Mouse (Mus musculus): ENCODE results near the gene Spata21. TPM values are rescaled to one million over a fixed set of nuclear protein-coding genes. Genes with fewer than 3 reads are reported as not detected.

Spata21 gene
- polyA plus RNA-seq, 1 experiment from 2014 or later, result not detected

DNA sequence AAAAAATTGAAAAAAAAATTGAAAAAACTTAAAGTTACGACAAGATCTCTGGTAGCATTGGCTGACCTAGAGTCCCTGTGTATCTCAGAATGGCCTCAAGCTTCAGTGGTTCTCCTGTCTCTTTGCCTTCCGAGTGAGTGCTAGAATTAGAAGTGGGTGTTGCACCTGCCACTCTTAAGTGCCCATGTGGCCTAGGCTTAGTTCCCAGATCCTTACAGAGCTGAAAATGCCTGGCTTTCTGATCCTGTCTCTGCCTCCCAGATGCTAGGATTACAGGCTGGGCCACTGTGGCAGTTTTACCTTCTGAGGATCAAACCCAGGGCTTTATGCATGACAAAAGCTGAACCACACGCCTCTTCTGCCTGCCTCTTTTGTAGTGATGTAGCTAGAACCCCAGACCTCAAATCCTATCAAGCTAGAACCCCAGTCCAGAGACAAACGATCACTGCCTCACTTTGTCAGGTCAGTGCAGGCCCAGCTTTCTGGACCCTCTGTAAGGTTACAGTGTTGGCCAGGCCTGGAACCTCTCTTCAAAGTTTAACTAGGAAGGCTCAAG is 24.0 kb upstream of the Spata21 start:
- 86% methylated on average over 4 of the region's 4 CpGs for WGBS
- DNase-seq (ENCODE audit: low spot score), result no peak

DNA sequence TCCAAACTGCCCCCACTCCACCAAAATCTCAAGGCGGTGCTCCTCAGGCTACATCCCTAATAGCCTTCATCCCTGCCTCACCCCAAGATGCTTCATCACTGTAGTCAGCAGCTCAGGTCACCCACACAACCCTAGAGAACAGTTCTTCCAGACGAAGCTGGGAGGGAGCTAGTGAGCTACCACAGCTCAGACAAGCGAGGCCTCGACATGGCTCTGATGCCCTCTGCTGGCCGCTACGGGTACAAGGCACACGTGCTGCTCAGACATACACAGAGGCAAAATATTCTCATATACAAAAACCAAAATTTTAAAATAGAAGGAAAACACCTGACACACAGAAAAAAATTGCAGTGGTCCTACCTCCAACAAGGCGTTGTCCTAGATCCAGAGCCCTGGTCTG is 23.0 kb upstream of the Spata21 start:
- Histone ChIP-seq H3K27ac (no peak overlapping the region), H3K27me3 (ENCODE audit: insufficient read depth, poor library complexity, severe bottlenecking) (no peaks in the 10 kb centered on the region), H3K4me1 (replicated peaks) (peaks cover 14% of the 10 kb centered on the region), H3K4me3 (no peak overlapping the region), H3K9me3 (no peaks in the 10 kb centered on the region), H3K36me3 (peaks cover 47% of the 10 kb centered on the region)
- whole genome bisulfite sequencing, result 5% methylated on average over 8 of the region's 8 CpGs
- peak; percentile 83 for DNase-seq (ENCODE audit: low spot score)

More for the DNA sequence above, 24.0 kb upstream of the Spata21 start:
- Histone ChIP-seq H3K27ac (no peak overlapping the region), H3K36me3 (peaks cover 37% of the 10 kb centered on the region), H3K4me3 (no peak overlapping the region), H3K27me3 (ENCODE audit: insufficient read depth, poor library complexity, severe bottlenecking) (no peaks in the 10 kb centered on the region), H3K4me1 (replicated peaks) (peaks cover 23% of the 10 kb centered on the region), H3K9me3 (no peaks in the 10 kb centered on the region)

DNA sequence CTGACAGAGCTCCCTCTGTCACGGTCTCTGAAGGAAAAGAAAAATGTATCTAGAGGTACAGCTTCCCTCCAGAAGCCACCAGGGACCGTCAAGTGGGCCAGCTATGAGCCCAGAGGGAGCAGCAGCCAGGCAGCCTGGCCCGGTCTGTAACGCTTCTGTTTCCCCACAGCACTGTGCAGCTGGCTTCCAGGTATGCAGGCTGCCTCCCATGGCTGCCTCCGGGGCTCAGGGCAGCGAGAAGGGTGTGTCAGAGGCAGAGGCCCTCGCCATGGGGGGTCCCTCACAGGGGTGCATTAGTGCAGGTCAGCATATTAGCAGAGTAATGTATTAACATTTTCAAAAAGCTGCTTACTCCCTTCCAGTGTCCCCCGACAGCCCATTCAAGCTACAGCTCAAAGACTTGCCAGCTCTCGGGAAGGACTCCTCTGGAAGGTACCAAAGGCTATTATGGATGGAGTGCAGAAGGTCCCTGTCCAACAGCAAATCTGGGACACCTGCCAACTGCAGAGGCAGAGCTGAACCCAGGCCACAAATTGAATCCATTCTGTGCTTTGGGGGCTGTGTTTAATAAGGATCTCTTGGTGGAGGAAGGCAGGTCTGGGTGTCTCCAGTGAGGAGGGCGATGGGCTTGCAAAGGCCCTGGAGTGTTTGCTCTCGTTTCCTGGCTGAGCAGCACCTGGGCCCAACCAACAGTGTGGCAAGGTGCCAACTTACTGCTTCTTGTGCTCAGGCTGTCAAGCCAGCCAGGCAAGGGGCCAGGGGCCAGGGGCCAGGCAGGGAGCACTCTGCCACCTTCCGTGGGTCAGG is 21.2 kb upstream of the Spata21 start:
- Histone ChIP-seq H3K27ac (no peak overlapping the region), H3K36me3 (peaks cover 65% of the 10 kb centered on the region), H3K9me3 (no peaks in the 10 kb centered on the region), H3K4me3 (no peak overlapping the region), H3K27me3 (ENCODE audit: insufficient read depth, poor library complexity, severe bottlenecking) (no peaks in the 10 kb centered on the region), H3K4me1 (replicated peaks) (no peaks in the 10 kb centered on the region)
- 87% methylated on average over 12 of the region's 12 CpGs for WGBS
- no peak for DNase-seq (ENCODE audit: low spot score)

DNA sequence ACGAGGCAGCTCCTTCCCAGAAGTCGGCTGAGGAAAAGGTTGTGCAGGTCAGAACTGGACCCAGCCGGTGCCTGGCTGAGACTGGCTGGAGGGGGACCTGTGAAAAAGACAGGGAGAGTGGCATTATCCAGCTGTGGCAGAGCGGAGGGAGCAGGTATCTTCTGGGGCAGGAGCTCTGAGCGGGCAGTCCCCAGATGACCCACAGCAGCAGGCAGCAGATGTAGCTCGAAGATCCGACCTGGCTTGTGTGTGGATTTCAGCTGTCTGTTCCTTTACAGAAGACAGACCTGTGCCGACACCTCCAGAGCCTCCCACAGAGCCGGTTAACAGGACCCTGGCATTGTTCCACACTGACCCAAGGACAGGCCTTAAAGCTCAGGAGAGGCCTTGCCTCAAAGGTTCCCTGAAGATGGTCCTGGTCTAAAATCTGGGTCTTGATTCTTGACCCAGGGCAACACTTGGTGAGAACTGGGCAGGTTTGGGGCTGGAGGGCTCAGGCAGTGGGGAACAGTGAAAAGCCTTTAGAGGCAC is 20.6 kb upstream of the Spata21 start:
- Histone ChIP-seq H3K36me3 (peaks cover 71% of the 10 kb centered on the region), H3K4me3 (no peak overlapping the region), H3K4me1 (replicated peaks) (no peaks in the 10 kb centered on the region), H3K9me3 (no peaks in the 10 kb centered on the region), H3K27me3 (ENCODE audit: insufficient read depth, poor library complexity, severe bottlenecking) (no peaks in the 10 kb centered on the region), H3K27ac (no peak overlapping the region)
- no peak for DNase-seq (ENCODE audit: low spot score)
- WGBS, result 90% methylated on average over 9 of the region's 9 CpGs

DNA sequence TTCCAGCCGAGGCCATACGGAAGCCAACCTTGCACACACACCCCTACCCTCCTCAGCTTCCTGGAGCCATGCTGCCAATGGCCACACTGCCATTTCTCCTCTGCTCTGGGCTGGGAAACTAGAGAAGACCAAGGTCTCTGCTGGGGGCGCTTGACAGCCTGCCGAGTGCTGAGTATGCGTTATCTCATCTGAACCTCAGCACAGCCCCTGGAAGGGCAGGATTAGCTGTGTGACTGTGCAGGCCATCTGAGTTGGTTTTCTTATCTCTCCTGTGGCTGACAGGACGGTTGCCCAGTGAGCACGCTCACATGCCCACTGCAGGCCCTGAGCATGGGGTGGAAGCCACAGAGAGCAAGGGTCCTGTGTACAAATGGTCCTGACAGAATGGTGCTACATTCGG is 19.5 kb upstream of the Spata21 start:
- 93% methylated on average over 8 of the region's 8 CpGs for WGBS
- Histone ChIP-seq H3K4me1 (replicated peaks) (no peaks in the 10 kb centered on the region), H3K36me3 (peaks cover 82% of the 10 kb centered on the region)

DNA sequence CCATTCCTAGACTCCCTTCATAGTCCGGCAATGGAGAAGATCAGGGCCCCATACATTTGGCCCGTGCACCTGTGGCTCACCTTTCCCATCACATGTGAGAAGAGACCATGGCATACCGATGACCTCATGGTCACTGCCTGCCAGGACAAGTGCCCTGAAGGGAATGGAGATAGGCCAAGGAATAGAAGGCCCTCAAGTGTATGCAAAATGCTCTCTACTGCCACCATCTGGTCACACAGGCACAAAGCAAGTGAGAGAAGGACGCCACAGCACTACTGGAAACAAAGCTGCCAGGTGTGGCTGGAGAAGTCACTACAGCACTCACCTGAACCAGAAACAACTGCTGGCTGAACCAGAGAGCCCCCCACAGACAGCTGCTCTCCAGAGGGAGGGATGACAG is 18.4 kb upstream of the Spata21 start:
- Histone ChIP-seq H3K27me3 (ENCODE audit: insufficient read depth, poor library complexity, severe bottlenecking) (no peaks in the 10 kb centered on the region), H3K4me1 (replicated peaks) (no peaks in the 10 kb centered on the region), H3K4me3 (no peak overlapping the region), H3K9me3 (no peaks in the 10 kb centered on the region), H3K27ac (no peak overlapping the region), H3K36me3 (peaks cover 93% of the 10 kb centered on the region)
- WGBS, result 65% methylated on average over 4 of the region's 4 CpGs
- peak; percentile 57 for DNase-seq (ENCODE audit: low spot score)

More for the DNA sequence above, 19.5 kb upstream of the Spata21 start:
- Histone ChIP-seq H3K27ac (no peak overlapping the region), H3K9me3 (no peaks in the 10 kb centered on the region), H3K27me3 (ENCODE audit: insufficient read depth, poor library complexity, severe bottlenecking) (no peaks in the 10 kb centered on the region), H3K4me3 (no peak overlapping the region)
- no peak for DNase-seq (ENCODE audit: low spot score)

DNA sequence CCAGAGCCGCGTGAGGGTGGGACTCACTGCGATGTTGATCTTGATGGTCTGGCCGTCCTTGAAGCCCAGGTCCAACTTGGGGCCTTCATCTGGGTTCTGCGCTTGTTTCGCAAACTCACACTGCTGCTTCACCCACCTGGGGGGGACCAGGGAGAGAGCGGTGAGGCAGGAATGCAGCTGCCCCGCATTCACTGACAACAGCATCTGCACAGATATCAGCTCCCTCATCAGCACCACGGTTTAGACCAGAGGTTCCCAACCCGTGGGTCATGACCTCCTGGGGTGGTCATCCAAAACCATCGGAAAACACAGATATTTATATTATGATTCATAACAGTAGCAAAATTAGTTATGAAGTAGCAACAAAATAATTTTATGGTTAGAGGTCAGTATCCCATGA is 15.6 kb upstream of the Spata21 start:
- no peak for DNase-seq (ENCODE audit: low spot score)
- Histone ChIP-seq H3K4me1 (replicated peaks) (peaks cover 15% of the 10 kb centered on the region), H3K4me3 (no peak overlapping the region), H3K27me3 (ENCODE audit: insufficient read depth, poor library complexity, severe bottlenecking) (no peaks in the 10 kb centered on the region), H3K9me3 (no peaks in the 10 kb centered on the region), H3K36me3 (peaks cover 87% of the 10 kb centered on the region), H3K27ac (no peak overlapping the region)
- 92% methylated on average over 11 of the region's 11 CpGs for WGBS

DNA sequence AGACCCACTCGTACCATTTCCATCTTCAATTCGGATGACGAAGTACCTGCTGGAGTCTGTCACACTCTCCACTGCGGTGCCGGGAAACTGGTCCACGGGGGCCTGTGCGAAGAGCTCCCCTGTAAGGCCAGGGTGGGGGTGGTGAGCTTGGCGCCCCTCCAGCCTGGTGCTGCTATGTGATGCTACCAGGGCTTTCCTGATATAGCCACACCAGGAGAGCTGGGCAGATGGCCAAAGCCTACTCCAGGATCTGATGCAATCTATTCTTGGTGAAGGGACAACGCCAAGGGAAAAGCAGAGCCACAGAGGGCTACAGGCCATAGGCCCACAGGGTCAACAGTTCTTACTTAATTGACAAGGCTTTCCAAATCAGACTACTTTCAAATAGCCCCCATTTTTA is 14.5 kb upstream of the Spata21 start:
- H3K36me3 ChIP-seq, result peaks cover 75% of the 10 kb centered on the region
- no peaks in the 10 kb centered on the region for H3K27me3 ChIP-seq (ENCODE audit: insufficient read depth, poor library complexity, severe bottlenecking)
- H3K4me1 ChIP-seq (replicated peaks), result peaks cover 17% of the 10 kb centered on the region
- H3K9me3 ChIP-seq, result no peaks in the 10 kb centered on the region
- no peak overlapping the region for H3K4me3 ChIP-seq
- DNase-seq (ENCODE audit: low spot score), result no peak
- 96% methylated on average over 9 of the region's 9 CpGs for WGBS
- no peak overlapping the region for H3K27ac ChIP-seq

DNA sequence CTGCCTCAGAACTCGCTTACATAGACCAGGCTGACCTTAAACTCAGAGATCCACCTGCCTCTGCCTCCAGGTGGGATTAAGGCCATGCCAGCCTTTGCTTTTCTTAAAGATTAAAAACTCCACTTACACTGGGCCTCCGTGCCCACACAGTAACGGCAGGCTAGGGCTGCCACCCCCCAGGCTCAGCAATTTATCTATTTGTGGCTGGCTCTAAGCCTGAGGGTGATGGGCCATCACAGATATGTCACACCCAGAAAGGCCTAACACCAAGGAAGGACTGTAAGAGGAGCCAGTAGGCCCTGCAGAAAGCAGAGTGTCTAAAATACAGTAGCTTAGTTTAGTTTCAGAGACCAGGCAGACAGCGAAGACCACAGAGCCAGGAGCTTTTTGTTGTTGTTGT is 14.0 kb upstream of the Spata21 start:
- WGBS, result 91% methylated on average over 4 of the region's 4 CpGs
- H3K4me1 ChIP-seq (replicated peaks), result peaks cover 17% of the 10 kb centered on the region
- H3K27me3 ChIP-seq (ENCODE audit: insufficient read depth, poor library complexity, severe bottlenecking), result no peaks in the 10 kb centered on the region
- no peak for DNase-seq (ENCODE audit: low spot score)
- peaks cover 71% of the 10 kb centered on the region for H3K36me3 ChIP-seq
- no peak overlapping the region for H3K27ac ChIP-seq
- H3K4me3 ChIP-seq, result no peak overlapping the region
- no peaks in the 10 kb centered on the region for H3K9me3 ChIP-seq

DNA sequence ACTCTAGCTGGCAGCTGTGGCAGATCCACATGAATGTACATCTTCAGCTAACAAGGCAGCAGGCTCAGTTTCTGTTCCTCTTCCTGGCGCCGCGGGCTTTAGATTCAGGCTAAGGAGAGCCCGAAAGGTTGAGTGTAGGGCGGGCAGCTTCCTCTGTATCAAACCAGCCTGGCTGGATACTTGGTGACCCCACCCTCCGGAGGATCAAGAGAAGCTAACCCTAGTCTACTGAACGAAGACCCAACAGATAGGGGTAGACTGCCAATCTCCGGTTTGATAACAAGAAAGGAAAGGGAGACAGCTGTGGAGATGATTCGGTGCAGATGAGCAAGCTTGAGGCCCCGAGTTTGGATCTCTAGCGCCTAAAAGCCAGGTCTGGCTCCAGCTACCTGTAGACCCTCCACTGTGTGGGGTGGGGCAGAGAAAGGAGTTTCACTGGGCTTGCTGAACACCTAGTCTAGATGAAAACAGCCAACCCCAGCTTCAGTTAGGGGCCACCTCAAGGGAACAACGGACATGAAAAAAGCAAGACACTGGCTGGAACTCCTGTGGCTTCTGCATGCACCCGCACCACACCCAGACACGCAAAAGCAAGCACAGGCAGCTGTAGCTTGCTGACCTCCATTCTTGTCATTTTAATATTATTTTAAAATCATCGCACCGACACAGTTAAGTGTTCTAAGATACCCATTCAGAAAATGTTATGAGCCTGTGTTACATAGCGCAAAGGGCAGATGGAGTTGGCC is 11.2 kb upstream of the Spata21 start:
- Histone ChIP-seq H3K27me3 (ENCODE audit: insufficient read depth, poor library complexity, severe bottlenecking) (no peaks in the 10 kb centered on the region), H3K4me1 (replicated peaks) (peaks cover 17% of the 10 kb centered on the region), H3K36me3 (peaks cover 43% of the 10 kb centered on the region), H3K4me3 (peak overlapping the region; percentile 92), H3K27ac (no peak overlapping the region; the same call in 1 of the 2 replicates), H3K9me3 (no peaks in the 10 kb centered on the region)
- 85% methylated on average over 17 of the region's 17 CpGs for WGBS
- no peak for DNase-seq (ENCODE audit: low spot score)

DNA sequence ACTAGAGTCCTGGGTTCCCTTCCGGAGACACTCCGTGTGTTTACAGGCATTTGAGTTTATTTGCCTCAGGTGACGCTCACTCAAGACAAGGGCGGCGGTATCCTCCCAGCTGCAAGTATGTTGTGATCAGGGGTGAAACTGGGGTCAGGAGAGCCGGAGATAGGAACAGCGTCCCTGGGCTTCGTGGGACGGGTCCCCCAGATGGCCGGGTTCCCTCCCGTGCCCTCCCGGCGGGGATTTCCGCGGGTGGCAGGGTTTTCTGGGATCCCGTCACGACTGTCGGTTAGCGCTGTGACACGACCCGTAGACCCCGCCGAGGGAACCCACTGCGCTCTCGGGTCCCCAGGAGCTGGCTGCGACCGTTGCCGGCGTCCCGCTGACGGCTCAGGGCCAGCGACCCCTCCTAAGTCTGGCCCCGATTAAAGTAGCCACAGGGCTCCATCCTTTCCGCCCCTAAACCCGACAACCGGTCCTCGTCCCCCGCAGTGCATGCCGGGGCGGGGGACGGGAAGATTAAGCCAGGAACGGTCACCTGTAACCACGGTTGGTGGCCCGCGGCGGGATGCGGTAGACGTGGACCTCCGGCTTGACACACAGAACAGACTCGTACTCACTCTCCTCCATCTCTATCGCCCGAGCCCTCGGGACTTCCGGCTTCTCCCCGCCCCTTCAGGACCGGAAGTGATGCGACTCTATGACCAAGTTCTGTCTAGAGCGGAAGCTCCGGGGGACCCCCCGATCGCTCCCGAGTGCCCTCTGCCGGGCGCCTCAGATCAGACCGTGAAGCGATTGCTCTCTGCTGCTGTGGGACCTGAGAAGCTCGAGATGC is 10.2 kb upstream of the Spata21 start, which contains the start of gene Necap2:
Gene Necap2 (minus strand): TSS at position 677 of the 829 bp plus-strand sequence.
- H3K4me3 ChIP-seq, result peak within 1 kb of the TSS; percentile 92
- no peaks in the 10 kb centered on the region for H3K27me3 ChIP-seq (ENCODE audit: insufficient read depth, poor library complexity, severe bottlenecking)
- H3K36me3 ChIP-seq, result peaks cover 33% of the 10 kb centered on the region
- H3K9me3 ChIP-seq, result no peaks in the 10 kb centered on the region
- WGBS, result under 1% methylated on average over 67 of the region's 67 CpGs
- H3K27ac ChIP-seq, result peak within 1 kb of the TSS; percentile 86
- peak; percentile 96 for DNase-seq (ENCODE audit: low spot score)
- H3K4me1 ChIP-seq (replicated peaks), result peaks cover 17% of the 10 kb centered on the region

DNA sequence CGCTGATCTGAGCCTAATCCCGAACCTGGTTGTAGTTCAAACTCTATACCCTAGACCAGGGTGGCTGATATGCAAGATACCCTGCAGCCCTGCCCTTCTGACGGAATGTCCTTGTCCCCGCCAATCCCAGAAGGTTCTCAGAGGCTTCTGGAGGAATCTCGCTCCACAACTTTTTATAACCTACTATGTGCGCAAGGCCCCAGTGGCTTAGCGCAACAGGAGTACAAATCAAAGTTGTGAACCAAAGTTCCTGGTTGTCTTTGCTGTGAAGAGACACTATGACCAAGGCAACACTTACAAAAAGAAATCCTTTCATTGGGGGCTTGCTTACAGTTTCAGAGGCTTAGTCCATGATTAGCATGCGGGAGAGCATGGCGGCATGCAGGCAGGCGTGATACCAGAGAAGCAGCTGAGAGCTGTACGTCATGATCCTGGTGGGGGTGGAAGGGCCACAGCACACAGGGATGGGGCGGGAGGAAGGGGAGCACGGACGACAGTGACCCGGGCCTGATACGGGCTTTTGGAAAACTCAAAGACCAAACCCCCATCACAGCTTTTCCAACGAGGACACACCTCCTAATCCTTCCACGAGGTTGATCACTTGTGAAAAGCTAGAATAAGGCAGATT is 9.5 kb upstream of the Spata21 start:
- H3K27ac ChIP-seq, result peak overlapping the region; percentile 86
- peaks cover 26% of the 10 kb centered on the region for H3K36me3 ChIP-seq
- peak overlapping the region; percentile 92 for H3K4me3 ChIP-seq
- 76% methylated on average over 18 of the region's 18 CpGs for WGBS
- H3K9me3 ChIP-seq, result no peaks in the 10 kb centered on the region
- H3K4me1 ChIP-seq (replicated peaks), result peaks cover 17% of the 10 kb centered on the region
- H3K27me3 ChIP-seq (ENCODE audit: insufficient read depth, poor library complexity, severe bottlenecking), result no peaks in the 10 kb centered on the region
- no peak for DNase-seq (ENCODE audit: low spot score)

Data from hindbrain, embryonic 10.5 days (tissue).